In the genomic region with DNA sequence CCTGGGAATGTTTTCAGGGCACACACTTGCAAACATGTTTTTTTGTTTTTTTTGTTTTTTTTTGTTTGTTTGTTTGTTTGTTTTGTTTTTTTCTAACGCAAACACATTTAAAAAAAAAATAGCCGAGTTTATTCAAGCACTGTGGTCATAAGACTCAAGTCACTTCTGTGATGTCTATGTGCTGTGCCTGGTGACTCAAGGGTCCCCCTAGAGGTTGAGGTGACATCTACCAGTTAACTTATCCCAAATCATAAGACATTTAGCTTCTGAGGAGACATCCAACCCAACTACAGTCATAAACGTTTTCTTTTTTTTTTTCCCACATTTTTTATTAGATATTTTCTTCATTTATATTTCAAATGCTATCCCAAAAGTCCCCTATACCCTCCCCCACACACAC, we compare ENCODE assay signal across 11 mouse cellular contexts.
DNase-seq lines count a peak whose midpoint lies in the region; ATAC-seq and TF ChIP-seq lines count a peak whose summit lies in the region.
"Had no signal": no experiment of that assay in that cellular context is flagged by ENCODE, and none has a peak within 500 bp of the region (broad histone marks: within the 10 kb centered on the region; RNA-seq: fewer than 3 reads in every experiment).

No protein-coding gene starts in this region.

- H3K4me1 ChIP-seq in heart, postnatal 0 days (ENCODE audit: control insufficient read depth, insufficient read depth) = no peaks in the 10 kb centered on the region
- no peaks in the 10 kb centered on the region for H3K4me1 ChIP-seq in heart, embryonic 12.5 days (replicated peaks)
- no peaks in the 10 kb centered on the region for H3K4me1 ChIP-seq in embryonic facial prominence, embryonic 14.5 days (ENCODE audit: control insufficient read depth, insufficient read depth, low read length)
- no peaks in the 10 kb centered on the region for H3K4me1 ChIP-seq in thymus, adult 2 months (replicated peaks; ENCODE audit: control insufficient read depth, insufficient read depth, low read length)
- H3K4me1 ChIP-seq: heart, embryonic 13.5 days had no signal

- no peaks in the 10 kb centered on the region for H3K27me3 ChIP-seq in heart, postnatal 0 days (ENCODE audit: control insufficient read depth, insufficient read depth, low read length)
- peaks cover 17% of the 10 kb centered on the region; the same call in 1 of the 2 replicates for H3K27me3 ChIP-seq in heart, embryonic 12.5 days (replicated peaks)
- no peaks in the 10 kb centered on the region for H3K27me3 ChIP-seq in embryonic facial prominence, embryonic 14.5 days (replicated peaks; ENCODE audit: control insufficient read depth, insufficient read depth, low read length)
- no peaks in the 10 kb centered on the region for H3K27me3 ChIP-seq in thymus, adult 2 months (ENCODE audit: control insufficient read depth, insufficient read depth, low read length)

- no peak for TF ChIP-seq EP300 in heart, postnatal 0 days (IDR thresholded peaks at IDR 0.05; ENCODE audit: low read depth)

- DNase-seq in heart, postnatal 0 days (ENCODE audit: low spot score) = peak; percentile 10
- DNase-seq in 3T3-L1 (ENCODE audit: low read depth, low spot score) (peak; percentile 47), 416B (ENCODE audit: low read depth) (peak; percentile 3)
- peak; percentile 14 for DNase-seq in embryonic facial prominence, embryonic 14.5 days (ENCODE audit: low spot score)
- DNase-seq in thymus, postnatal 36 days = no peak
- DNase-seq in thymus, adult 2 months = no peak
- DNase-seq: layer of hippocampus, adult 9-11 months; liver; right cerebral cortex, postnatal 4 days had no signal

- ATAC-seq in heart, postnatal 0 days (ENCODE audit: insufficient read depth, low read depth) = no peak
- ATAC-seq in heart, embryonic 12.5 days (ENCODE audit: insufficient number of reproducible peaks, low FRiP score) = no peak
- no peak for ATAC-seq in embryonic facial prominence, embryonic 14.5 days (ENCODE audit: low read depth)

- H3K9ac ChIP-seq in heart, postnatal 0 days (replicated peaks; ENCODE audit: low read depth, low read length) = no peak overlapping the region
- H3K9ac ChIP-seq in heart, embryonic 12.5 days = no peak overlapping the region
- H3K9ac ChIP-seq in embryonic facial prominence, embryonic 14.5 days (ENCODE audit: low read depth, low read length) = no peak overlapping the region
- H3K9ac ChIP-seq: heart, embryonic 13.5 days had no signal

- no peak for TF ChIP-seq POLR2A in thymus, adult 2 months (IDR thresholded peaks at IDR 0.05; ENCODE audit: control insufficient read depth, extremely low read depth, insufficient read depth, low read length, poor library complexity)

- H3K27ac ChIP-seq in heart, postnatal 0 days (ENCODE audit: low read depth) = no peak overlapping the region
- no peak overlapping the region for H3K27ac ChIP-seq in heart, embryonic 12.5 days (ENCODE audit: poor library complexity, severe bottlenecking)
- H3K27ac ChIP-seq in embryonic facial prominence, embryonic 14.5 days (replicated peaks; ENCODE audit: low read depth, low read length) = no peak overlapping the region
- no peak overlapping the region for H3K27ac ChIP-seq in thymus, adult 2 months (ENCODE audit: control insufficient read depth, insufficient read depth, low read length)
- H3K27ac ChIP-seq: heart, embryonic 13.5 days had no signal

- no peak overlapping the region for H3K4me2 ChIP-seq in heart, postnatal 0 days (ENCODE audit: low read depth, low read length)
- no peak overlapping the region for H3K4me2 ChIP-seq in heart, embryonic 12.5 days
- H3K4me2 ChIP-seq in embryonic facial prominence, embryonic 14.5 days (ENCODE audit: low read depth, low read length) = no peak overlapping the region
- H3K4me2 ChIP-seq: heart, embryonic 13.5 days had no signal

- H3K4me3 ChIP-seq in heart, postnatal 0 days (ENCODE audit: low read depth, low read length) = no peak overlapping the region
- no peak overlapping the region for H3K4me3 ChIP-seq in heart, embryonic 12.5 days
- no peak overlapping the region for H3K4me3 ChIP-seq in embryonic facial prominence, embryonic 14.5 days (ENCODE audit: low read depth, low read length)
- no peak overlapping the region for H3K4me3 ChIP-seq in thymus, adult 2 months (ENCODE audit: control insufficient read depth, insufficient read depth, low read length)
- H3K4me3 ChIP-seq: heart, embryonic 13.5 days had no signal

- 34% methylated on average over 3 of the region's 3 CpGs for WGBS in heart, postnatal 0 days
- 40% methylated on average over 3 of the region's 3 CpGs for WGBS in heart, embryonic 12.5 days
- WGBS in embryonic facial prominence, embryonic 14.5 days = 61% methylated on average over 3 of the region's 3 CpGs
- WGBS in thymus, adult 2 months = 44% methylated on average over 3 of the region's 3 CpGs

- H3K9me3 ChIP-seq in heart, postnatal 0 days (replicated peaks; ENCODE audit: control insufficient read depth, low read length) = no peaks in the 10 kb centered on the region
- H3K9me3 ChIP-seq in heart, embryonic 12.5 days (replicated peaks) = no peaks in the 10 kb centered on the region
- no peaks in the 10 kb centered on the region for H3K9me3 ChIP-seq in embryonic facial prominence, embryonic 14.5 days (ENCODE audit: control insufficient read depth, low read length)
- H3K9me3 ChIP-seq: heart, embryonic 13.5 days had no signal

- H3K36me3 ChIP-seq in heart, postnatal 0 days (replicated peaks; ENCODE audit: control insufficient read depth, insufficient read depth, low read length) = no peaks in the 10 kb centered on the region
- H3K36me3 ChIP-seq in heart, embryonic 12.5 days = no peaks in the 10 kb centered on the region
- no peaks in the 10 kb centered on the region for H3K36me3 ChIP-seq in embryonic facial prominence, embryonic 14.5 days (ENCODE audit: control insufficient read depth, insufficient read depth, low read length)
- no peaks in the 10 kb centered on the region for H3K36me3 ChIP-seq in thymus, adult 2 months (ENCODE audit: control insufficient read depth, insufficient read depth, low read length)
- H3K36me3 ChIP-seq: heart, embryonic 13.5 days had no signal

- peak; percentile 52 for TF ChIP-seq CTCF in heart, postnatal 0 days (IDR thresholded peaks at IDR 0.05; ENCODE audit: low read depth)
- TF ChIP-seq CTCF in thymus, adult 2 months (IDR thresholded peaks at IDR 0.05; ENCODE audit: borderline replicate concordance, control insufficient read depth, extremely low read depth, insufficient read depth, low read length, poor library complexity) = no peak

Comparison
In these comparisons a context has a peak if more than half of its experiments do, and no peak if none do; other contexts are left out.
1. DNase-seq: peak in heart, postnatal 0 days (single experiment), 3T3-L1 (single experiment), 416B (single experiment) and embryonic facial prominence, embryonic 14.5 days (single experiment); none in thymus, postnatal 36 days (0 of 2) and thymus, adult 2 months (single experiment).